Mouse (Mus musculus) embryo, embryonic 11.5 days (tissue): ENCODE data around the gene Me3.

ENCODE experiments used
- DNase-seq: peaks from one replicate; pipeline ENCODE4 v3.0.0-alpha.2; 2012; ENCODE audit warnings: low read depth, low spot score

Me3 gene

GRCm38 (mm10) chr7:89903442-89904343 is 271.5 kb downstream of the Me3 start, which contains the start of gene Ccdc81:
TSS of gene Ccdc81 (minus strand) at chr7:89903629.
- no peak for DNase-seq
